Mouse (Mus musculus) right cerebral cortex, adult 2 months (tissue): Measurements from ENCODE around the gene Rbpjl.

Experiments used
- DNase-seq, 2 experiments: peaks; one replicate each; pipeline ENCODE4 v3.0.0; 2021 to 2022; ENCODE audit warnings: low spot score in 2 of 2

Gene Rbpjl

DNA sequence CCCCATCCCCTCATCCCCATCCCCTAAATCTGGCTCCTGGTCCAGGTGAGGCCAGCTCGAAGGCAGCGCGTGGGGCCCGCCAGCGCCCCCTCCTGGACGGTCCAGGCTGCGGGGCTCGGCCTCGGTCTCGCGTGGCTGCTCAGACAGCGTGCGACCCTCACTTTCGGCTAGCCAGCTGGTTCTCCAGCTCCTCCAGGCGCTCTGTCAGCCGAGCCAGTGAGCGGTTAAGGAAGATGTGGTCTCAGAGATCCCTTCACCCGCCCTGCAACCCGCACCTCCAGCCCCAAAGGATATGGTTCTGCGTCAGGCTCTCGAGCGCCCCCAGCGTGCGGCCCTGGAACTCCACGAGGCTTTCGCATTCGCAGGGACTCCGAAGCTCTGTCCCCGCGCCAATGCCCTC is 13.4 kb upstream of the Rbpjl start:
- DNase-seq: peak; percentile 89 to 90

- DNase-seq: no peak
These were observed 9.8 kb upstream of the Rbpjl start for GRCm38 (mm10) chr2:164393126-164393525.

GRCm38 (mm10) chr2:164396076-164396475 is 6.9 kb upstream of the Rbpjl start:
- no peak for DNase-seq

- no peak for DNase-seq
These were observed 6.0 kb upstream of the Rbpjl start for GRCm38 (mm10) chr2:164396911-164397310.

DNA sequence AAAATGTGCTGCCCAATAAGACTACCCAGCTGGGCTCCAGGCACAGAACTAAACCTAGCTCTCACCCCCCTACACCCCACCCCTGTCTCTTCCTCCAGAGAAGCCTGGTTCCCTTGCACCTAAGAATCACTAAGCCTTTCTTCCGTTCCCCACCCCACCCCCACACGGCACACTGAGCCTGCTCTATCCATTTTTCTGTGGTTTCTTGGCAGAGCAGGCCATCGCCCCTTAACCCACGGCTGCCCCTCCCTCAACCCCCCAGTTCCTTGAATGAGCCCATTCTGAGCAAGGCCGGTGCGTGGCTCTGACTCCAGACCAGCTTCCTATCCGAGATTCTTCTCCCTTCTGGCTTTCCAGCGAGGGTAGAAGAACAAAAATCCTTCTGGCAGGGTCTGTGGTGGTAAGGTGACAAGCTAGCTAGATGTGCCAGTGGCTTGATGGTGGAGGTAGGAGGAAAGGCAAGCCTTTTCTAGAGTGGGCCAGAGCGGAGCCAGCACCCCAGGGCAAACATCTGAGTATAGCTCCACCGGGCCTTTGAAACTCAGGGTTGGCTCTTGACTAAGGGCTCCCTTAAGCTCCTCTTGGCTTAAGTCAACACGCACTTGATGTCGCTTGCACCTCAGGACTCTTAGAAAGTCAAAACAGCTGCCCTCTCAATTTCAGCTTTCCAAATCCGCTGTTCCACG is 598 bp downstream of the Rbpjl start:
- DNase-seq: no peak

GRCm38 (mm10) chr2:164404082-164404990 is 1.4 kb downstream of the Rbpjl start:
- DNase-seq: no peak

- no peak for DNase-seq
These were observed 2.1 kb downstream of the Rbpjl start, which contains the start of gene Matn4 for GRCm38 (mm10) chr2:164405060-164405459. Gene Matn4, minus strand, starts transcription at chr2:164405160.

DNA sequence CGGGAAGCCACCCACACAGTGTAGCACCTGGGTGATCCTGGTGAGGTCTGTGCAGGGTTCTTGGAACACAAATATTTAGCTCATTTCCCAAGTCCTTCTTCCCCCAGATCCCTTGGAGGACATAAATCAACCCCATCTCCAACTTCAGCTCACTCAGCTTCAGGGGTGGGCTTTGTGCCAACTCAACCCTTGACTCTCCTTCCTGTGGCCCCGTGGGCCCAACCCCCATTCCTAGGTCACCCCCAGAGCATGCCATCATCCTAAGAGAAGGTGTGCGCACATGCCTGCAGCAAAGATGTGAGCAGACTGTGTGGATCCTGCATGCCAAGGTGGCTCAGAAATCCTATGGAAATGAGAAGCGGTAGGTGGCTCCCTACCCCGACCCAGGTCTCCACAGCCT is 2.6 kb downstream of the Rbpjl start:
- no peak for DNase-seq

DNA sequence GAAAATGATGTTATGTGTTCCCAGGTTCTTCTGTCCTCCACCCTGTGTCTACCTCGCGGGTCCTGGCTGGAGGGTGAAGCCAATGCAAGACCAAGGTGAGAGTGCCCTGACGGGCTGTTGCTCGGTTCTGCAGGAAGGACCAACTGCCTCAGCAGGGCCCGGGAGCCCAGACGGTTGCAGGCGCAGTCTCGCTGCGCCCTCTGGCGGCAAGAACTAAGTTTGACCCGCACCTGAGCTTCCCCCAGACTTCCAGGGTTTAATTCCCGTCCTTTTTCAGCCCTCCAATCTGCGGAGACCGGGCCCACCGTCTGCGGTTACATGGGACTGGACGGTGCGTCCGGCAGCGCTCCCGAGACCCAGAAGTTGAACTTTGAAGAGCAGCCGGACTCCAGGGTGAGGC is 4.8 kb downstream of the Rbpjl start:
- peak; percentile 65 to 72 for DNase-seq

DNA sequence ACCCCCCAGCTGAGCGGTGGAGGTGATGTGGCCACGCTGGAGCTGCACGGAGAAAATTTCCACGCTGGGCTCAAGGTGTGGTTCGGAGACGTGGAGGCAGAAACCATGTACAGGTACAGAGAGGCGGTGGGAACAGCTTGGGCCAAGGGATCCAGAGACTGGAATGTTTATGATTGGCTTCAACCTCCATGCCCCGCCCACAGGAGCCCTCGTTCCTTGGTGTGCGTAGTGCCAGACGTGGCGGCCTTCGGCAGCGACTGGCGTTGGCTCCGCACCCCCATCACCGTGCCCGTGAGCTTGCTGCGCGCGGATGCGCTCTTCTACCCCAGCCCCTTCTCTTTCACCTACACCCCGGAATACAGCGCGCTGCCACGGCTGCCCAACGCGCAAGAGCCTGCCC is 11.2 kb downstream of the Rbpjl start:
- DNase-seq: no peak

DNA sequence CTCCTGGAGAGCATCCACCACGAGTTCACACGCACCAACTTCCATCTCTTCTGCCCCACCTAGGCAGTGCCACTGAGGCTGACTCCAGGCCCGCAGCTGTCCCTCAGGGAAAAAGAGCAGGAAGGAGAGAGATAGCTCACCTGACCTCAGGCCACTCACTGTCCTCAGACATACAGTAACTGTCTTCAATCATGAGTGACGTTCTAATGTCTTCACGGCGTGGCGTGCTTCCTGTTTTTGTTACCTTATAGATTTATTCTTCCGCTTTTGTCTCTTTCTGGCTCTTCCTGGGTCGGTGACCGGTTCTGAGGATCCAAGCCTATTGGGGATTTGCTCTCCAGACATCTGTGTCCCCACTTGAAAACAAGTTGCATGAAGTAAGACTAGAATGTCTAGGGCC is 11.6 kb downstream of the Rbpjl start:
- no peak for DNase-seq

DNA sequence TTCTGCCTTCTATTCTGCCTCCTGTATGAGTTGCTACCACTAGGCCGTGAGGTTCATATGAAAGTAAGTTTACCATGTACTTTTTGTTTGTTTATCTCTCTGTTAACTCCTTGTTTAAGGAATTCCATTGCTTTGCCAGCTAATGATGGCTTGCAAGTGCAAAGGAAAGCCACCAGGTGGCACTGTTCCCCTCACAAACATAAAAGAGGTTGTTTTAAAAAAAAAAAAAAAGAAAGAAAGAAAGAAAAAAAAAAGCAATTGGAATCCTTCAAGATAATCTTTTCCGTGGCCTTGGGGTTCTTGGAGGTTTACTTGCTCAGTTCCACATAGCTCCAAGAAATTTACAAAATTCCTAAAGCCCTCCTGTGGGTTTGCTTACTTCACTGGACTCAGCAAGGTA is 14.3 kb downstream of the Rbpjl start:
- peak in 1 of 2 experiments; percentile 35 for DNase-seq

GRCm38 (mm10) chr2:164418308-164418875 is 15.5 kb downstream of the Rbpjl start:
- DNase-seq: no peak

DNA sequence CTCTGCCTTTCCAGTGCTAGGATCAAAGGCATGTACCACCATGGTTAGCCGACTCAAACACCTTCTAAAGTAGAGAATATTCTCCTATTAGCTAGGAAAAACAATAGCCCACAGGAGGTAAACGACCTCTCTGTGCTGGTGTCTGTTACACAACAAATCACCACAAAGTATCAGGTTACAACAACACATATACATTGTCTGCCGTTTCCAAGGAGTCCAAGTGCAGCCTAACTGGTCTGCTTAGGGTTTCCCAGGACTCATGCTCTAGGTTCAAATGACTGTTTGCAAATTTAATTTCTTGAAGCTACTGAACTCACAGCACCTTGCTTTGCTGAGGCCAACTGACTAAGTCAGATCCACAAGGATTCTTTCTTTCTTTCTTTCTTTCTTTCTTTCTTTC is 16.5 kb downstream of the Rbpjl start:
- DNase-seq: no peak

GRCm38 (mm10) chr2:164421306-164421705 is 18.4 kb downstream of the Rbpjl start:
- DNase-seq: no peak

- no peak for DNase-seq
These were observed 19.0 kb downstream of the Rbpjl start for GRCm38 (mm10) chr2:164421979-164422378.

GRCm38 (mm10) chr2:164422675-164423393 is 19.9 kb downstream of the Rbpjl start:
- no peak for DNase-seq

DNA sequence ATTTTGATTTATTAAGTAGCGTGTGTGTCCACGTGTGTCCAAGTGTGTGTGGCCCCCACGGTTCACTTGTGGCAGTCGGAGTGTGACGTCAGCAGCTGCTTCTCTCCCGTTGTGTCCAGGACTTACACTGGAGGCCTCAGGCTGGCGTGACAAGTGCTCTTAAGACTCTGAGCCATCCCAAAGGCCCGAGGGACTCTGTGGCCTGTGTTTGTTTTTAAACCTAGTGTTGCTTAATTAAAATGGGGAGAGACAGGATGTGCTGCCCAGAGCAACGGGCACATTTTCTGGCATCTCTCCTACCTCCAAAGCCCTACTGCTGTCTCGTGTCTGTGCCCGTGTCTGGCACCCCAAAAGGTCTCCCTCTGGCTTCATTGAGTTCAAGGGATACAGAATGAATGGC is 20.5 kb downstream of the Rbpjl start:
- DNase-seq: no peak

- no peak for DNase-seq
These were observed 21.5 kb downstream of the Rbpjl start for GRCm38 (mm10) chr2:164424406-164424805.

DNA sequence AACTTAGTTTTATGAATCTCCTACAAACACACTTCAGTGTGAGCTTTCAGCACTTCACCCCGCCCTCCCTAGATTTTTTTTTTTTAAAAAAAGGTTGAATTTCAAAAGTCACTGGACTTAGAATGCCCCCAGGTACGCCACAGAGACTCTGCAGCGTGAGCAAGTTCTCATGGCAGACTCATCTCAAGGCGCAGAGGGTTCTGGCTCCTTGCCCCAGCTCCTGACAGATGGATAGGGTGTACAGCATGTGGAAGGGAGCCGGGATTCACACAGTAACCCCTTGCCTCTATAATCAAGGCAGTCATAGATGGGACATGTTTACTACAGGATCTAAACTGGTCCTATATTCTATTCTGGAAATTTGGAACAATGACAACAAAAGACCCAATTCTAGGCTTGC is 22.5 kb downstream of the Rbpjl start:
- DNase-seq: no peak

- DNase-seq: no peak
These were observed 23.2 kb downstream of the Rbpjl start for GRCm38 (mm10) chr2:164426121-164426520.

DNA sequence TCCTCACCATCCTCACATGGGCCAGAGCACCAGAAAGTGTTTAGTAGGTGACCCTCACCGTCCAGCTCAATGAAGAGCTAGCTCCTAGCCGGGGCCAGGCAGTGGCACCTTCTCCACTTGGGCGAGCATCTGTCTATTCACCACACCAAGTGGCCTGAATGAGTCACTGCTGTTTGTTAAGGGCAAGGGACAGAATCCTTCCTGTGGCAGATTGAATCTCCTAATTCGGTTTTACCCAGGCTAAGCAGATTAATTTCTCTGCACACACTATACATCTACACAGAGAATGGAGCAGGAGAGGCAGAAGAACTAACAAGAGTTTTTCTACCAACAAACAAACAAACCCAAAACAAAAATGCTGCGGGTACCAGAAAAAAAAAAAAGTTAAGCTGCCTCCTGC is 24.0 kb downstream of the Rbpjl start:
- DNase-seq: no peak
